Mouse (Mus musculus) cerebellum, postnatal 10 days (tissue): ENCODE measurements around the gene Nt5e.

Experiments used
- DNase-seq, 2 experiments: peaks; one replicate each; pipeline ENCODE4 v3.0.0; 2021; ENCODE audit warnings: mixed read lengths in 2 of 2

Gene Nt5e

DNA sequence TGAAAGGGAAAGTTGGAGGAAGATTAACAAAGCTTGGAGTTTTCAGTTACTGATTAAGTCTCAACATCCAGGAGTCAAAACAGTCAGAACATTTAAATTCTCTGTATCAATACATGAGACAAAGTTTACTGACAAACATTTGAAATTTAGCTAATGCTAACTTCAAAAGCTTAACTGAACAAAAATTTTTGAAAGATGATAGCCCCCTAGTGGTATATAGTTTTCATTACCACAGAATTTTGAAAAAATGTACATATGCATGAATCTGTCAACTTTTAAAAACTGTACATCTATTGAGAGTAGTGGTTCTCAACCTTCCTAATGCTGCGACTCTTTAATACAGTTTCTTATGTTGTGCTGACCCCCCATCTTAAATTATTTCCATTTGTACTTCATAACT is 71.5 kb downstream of the Nt5e start:
- no peak for DNase-seq

- peak; percentile 31 to 45 for DNase-seq
Measured at GRCm38 (mm10) chr9:88404088-88404487, 77.1 kb downstream of the Nt5e start.

GRCm38 (mm10) chr9:88404515-88404914 is 77.5 kb downstream of the Nt5e start:
- no peak for DNase-seq

DNA sequence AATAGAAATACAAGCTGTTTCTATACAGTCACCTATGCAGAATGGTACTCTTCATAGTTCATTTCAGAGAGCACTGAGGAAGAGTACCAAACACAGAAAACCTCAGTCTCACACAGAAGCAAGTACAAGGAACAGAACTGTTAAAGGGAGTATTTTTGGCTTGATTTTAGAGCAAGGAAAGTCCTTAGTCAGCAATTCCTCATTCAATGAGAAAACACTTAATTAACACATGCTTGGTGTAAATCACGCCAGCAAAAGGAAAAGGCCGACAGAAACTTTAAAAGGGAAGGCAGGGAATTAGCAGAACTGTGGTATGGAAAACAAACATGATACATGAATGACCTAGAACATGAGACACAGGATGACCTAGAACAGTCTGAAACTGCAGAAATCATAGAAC is 83.0 kb downstream of the Nt5e start:
- DNase-seq = no peak

DNA sequence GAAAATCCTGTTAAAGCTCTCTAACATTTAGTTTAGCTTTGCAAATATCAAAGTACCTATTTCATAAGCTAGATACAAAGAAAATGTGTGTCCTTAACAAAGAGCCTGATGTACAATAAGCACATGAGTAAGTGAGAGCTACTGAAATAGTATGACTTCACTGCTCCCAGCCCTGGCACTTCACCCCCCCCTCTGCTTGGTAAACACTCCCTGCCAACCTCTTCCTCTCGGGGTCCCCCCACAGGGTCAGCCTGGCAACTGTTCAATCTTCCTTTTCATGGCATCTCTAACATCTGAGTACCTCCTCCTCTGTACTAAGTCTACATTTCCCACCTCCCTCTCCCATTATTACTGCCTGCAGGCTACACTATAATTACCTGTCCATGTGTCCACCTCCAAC is 89.8 kb downstream of the Nt5e start:
- DNase-seq = peak in 1 of 2 experiments; percentile 29
